Mouse (Mus musculus) forebrain, embryonic 14.5 days (tissue): ENCODE data around the gene Ccl11. TPM values are rescaled to one million over a fixed set of nuclear protein-coding genes. Genes with fewer than 3 reads are reported as not detected.

Experiments
- ATAC-seq: fragments of 200-750 bp; cut with Nextera tagmentation; 2 replicates; pipeline ENCODE4 v1.8.0; 2017; ENCODE audit warnings: mild to moderate bottlenecking, moderate library complexity
- DNase-seq: peaks from one replicate; pipeline ENCODE4 v3.0.0-alpha.2; 2015; ENCODE audit warnings: low spot score
- H3K27ac ChIP-seq: fragments of 300-500 bp; sonication (generic); 2 replicates; pipeline ENCODE4 v1.5.1; 2014; ENCODE audit warnings: low read depth, mild to moderate bottlenecking, control low read depth, low read length, moderate library complexity
- H3K27me3 ChIP-seq: fragments of 300-500 bp; sonication (generic); replicated peaks from 2 replicates; pipeline ENCODE4 v1.6.1; 2014; ENCODE audit warnings: low read length, control low read depth, mixed read lengths; ENCODE audit not compliant: control insufficient read depth, insufficient read depth
- H3K36me3 ChIP-seq: fragments of 300-500 bp; sonication (generic); 2 replicates; pipeline ENCODE4 v1.6.1; 2014; ENCODE audit warnings: low read length, control low read depth; ENCODE audit not compliant: control insufficient read depth, insufficient read depth
- H3K4me1 ChIP-seq: fragments of 300-500 bp; sonication (generic); 2 replicates; pipeline ENCODE4 v1.6.1; 2014; ENCODE audit warnings: antibody characterized with exemption, low read length, control low read depth; ENCODE audit not compliant: control insufficient read depth, insufficient read depth
- H3K4me2 ChIP-seq: fragments of 300-500 bp; sonication (generic); 2 replicates; pipeline ENCODE4 v1.6.1; 2014; ENCODE audit warnings: mild to moderate bottlenecking, control low read depth, low read length
- H3K4me3 ChIP-seq: fragments of 300-500 bp; sonication (generic); 2 replicates; pipeline ENCODE4 v1.5.1; 2014; ENCODE audit warnings: low read depth, low read length, control low read depth
- H3K9ac ChIP-seq: fragments of 300-500 bp; sonication (generic); 2 replicates; pipeline ENCODE4 v1.6.1; 2014; ENCODE audit warnings: mild to moderate bottlenecking, low read length, control low read depth, moderate library complexity
- H3K9me3 ChIP-seq: fragments of 300-500 bp; sonication (generic); replicated peaks from 2 replicates; pipeline ENCODE4 v1.6.1; 2016; ENCODE audit warnings: low read length, control low read depth, mixed read lengths; ENCODE audit not compliant: control insufficient read depth
- WGBS: fragments of 180-500 bp; shearing (Covaris S2); extraction: QIAGEN DNeasy Blood & Tissue Kit; methylation state at CpG from one replicate; pipeline ENCODE4 v1.1.7; 2014; 5-methylcytosine and 5-hydroxymethylcytosine counted together
- polyA plus RNA-seq: library from polyadenylated mRNA; unstranded; fragments of >200 nt; fragmentation: Nextera tagmentation; extraction: Ambion mirVana; gene quantifications from 2 replicates; pipeline ENCODE4 v1.2.1, GENCODE M21; 2014

The Ccl11 gene
- polyA plus RNA-seq, 1 experiment from 2014 or later, result not detected

- H3K4me3 ChIP-seq, result no peak overlapping the region
- H3K9me3 ChIP-seq, result no peaks in the 10 kb centered on the region
- no peak overlapping the region for H3K27ac ChIP-seq
- no peaks in the 10 kb centered on the region for H3K27me3 ChIP-seq
- no peak overlapping the region for H3K4me2 ChIP-seq
- H3K9ac ChIP-seq, result no peak overlapping the region
- DNase-seq, result no peak
- WGBS, result 80% methylated on average over 3 of the region's 3 CpGs
- H3K4me1 ChIP-seq, result no peaks in the 10 kb centered on the region
- ATAC-seq, result no peak
- H3K36me3 ChIP-seq, result no peaks in the 10 kb centered on the region
Observed at GRCm38 (mm10) chr11:82039132-82039660, 18.4 kb upstream of the Ccl11 start.

GRCm38 (mm10) chr11:82041671-82042080, 15.9 kb upstream of the Ccl11 start:
- H3K9ac ChIP-seq, result no peak overlapping the region
- 91% methylated on average over 4 of the region's 4 CpGs for WGBS
- no peak overlapping the region for H3K4me2 ChIP-seq
- no peak overlapping the region for H3K4me3 ChIP-seq
- no peaks in the 10 kb centered on the region for H3K9me3 ChIP-seq
- no peaks in the 10 kb centered on the region for H3K27me3 ChIP-seq
- ATAC-seq, result no peak
- H3K27ac ChIP-seq, result no peak overlapping the region
- DNase-seq, result peak; percentile 20
- H3K4me1 ChIP-seq, result no peaks in the 10 kb centered on the region
- H3K36me3 ChIP-seq, result no peaks in the 10 kb centered on the region

GRCm38 (mm10) chr11:82045471-82045870, 12.2 kb upstream of the Ccl11 start, which contains the start of gene Ccl7:
Gene Ccl7, plus strand, starts transcription at chr11:82045712.
- no peak within 1 kb of the TSS for H3K9ac ChIP-seq
- ATAC-seq (no peak), DNase-seq (peak; percentile 31)
- H3K27ac ChIP-seq, result no peak within 1 kb of the TSS
- no peaks in the 10 kb centered on the region for H3K9me3 ChIP-seq
- H3K4me3 ChIP-seq, result no peak within 1 kb of the TSS
- H3K36me3 ChIP-seq, result no peaks in the 10 kb centered on the region
- no peaks in the 10 kb centered on the region for H3K4me1 ChIP-seq
- no peak within 1 kb of the TSS for H3K4me2 ChIP-seq
- 68% methylated on average over 3 of the region's 3 CpGs for WGBS
- no peaks in the 10 kb centered on the region for H3K27me3 ChIP-seq

- H3K4me2 ChIP-seq, result no peak overlapping the region
- no peak overlapping the region for H3K4me3 ChIP-seq
- H3K4me1 ChIP-seq, result no peaks in the 10 kb centered on the region
- no peaks in the 10 kb centered on the region for H3K27me3 ChIP-seq
- DNase-seq (peak; percentile 16), ATAC-seq (no peak)
- no peak overlapping the region for H3K27ac ChIP-seq
- H3K9ac ChIP-seq, result no peak overlapping the region
- no peaks in the 10 kb centered on the region for H3K9me3 ChIP-seq
- 48% methylated on average over 6 of the region's 6 CpGs for WGBS
- H3K36me3 ChIP-seq, result no peaks in the 10 kb centered on the region
Observed at GRCm38 (mm10) chr11:82047746-82048415, 9.7 kb upstream of the Ccl11 start.

- DNase-seq, result no peak
- Histone ChIP-seq H3K36me3 (no peaks in the 10 kb centered on the region), H3K9me3 (no peaks in the 10 kb centered on the region), H3K4me2 (no peak overlapping the region), H3K4me1 (no peaks in the 10 kb centered on the region), H3K27ac (no peak overlapping the region), H3K27me3 (no peaks in the 10 kb centered on the region), H3K4me3 (no peak overlapping the region), H3K9ac (no peak overlapping the region)
- ATAC-seq, result no peak
- whole genome bisulfite sequencing, result 91% methylated on average over 7 of the region's 7 CpGs
Observed at GRCm38 (mm10) chr11:82053849-82054248, 3.8 kb upstream of the Ccl11 start.

GRCm38 (mm10) chr11:82062226-82062625, 4.6 kb downstream of the Ccl11 start:
- WGBS, result 79% methylated on average over 3 of the region's 3 CpGs
- ATAC-seq, result no peak

GRCm38 (mm10) chr11:82063454-82063853, 5.8 kb downstream of the Ccl11 start:
- Histone ChIP-seq H3K4me2 (no peak overlapping the region), H3K4me1 (no peaks in the 10 kb centered on the region), H3K27ac (no peak overlapping the region), H3K4me3 (no peak overlapping the region), H3K9me3 (no peaks in the 10 kb centered on the region), H3K36me3 (no peaks in the 10 kb centered on the region), H3K27me3 (no peaks in the 10 kb centered on the region), H3K9ac (no peak overlapping the region)
- WGBS, result 78% methylated on average over 2 of the region's 2 CpGs
- DNase-seq, result no peak
- ATAC-seq, result no peak

More at GRCm38 (mm10) chr11:82062226-82062625, 4.6 kb downstream of the Ccl11 start:
- H3K9ac ChIP-seq, result no peak overlapping the region
- H3K36me3 ChIP-seq, result no peaks in the 10 kb centered on the region
- DNase-seq, result no peak
- no peak overlapping the region for H3K4me2 ChIP-seq
- no peak overlapping the region for H3K4me3 ChIP-seq
- no peaks in the 10 kb centered on the region for H3K4me1 ChIP-seq
- H3K9me3 ChIP-seq, result no peaks in the 10 kb centered on the region
- no peak overlapping the region for H3K27ac ChIP-seq
- no peaks in the 10 kb centered on the region for H3K27me3 ChIP-seq

- H3K4me2 ChIP-seq, result no peak overlapping the region
- no peaks in the 10 kb centered on the region for H3K9me3 ChIP-seq
- ATAC-seq (no peak), DNase-seq (no peak)
- H3K36me3 ChIP-seq, result no peaks in the 10 kb centered on the region
- no peaks in the 10 kb centered on the region for H3K4me1 ChIP-seq
- no peak overlapping the region for H3K27ac ChIP-seq
- no peaks in the 10 kb centered on the region for H3K27me3 ChIP-seq
- WGBS, result 87% methylated on average over 7 of the region's 7 CpGs
- H3K9ac ChIP-seq, result no peak overlapping the region
- no peak overlapping the region for H3K4me3 ChIP-seq
Observed at GRCm38 (mm10) chr11:82066953-82067571, 9.4 kb downstream of the Ccl11 start.

GRCm38 (mm10) chr11:82071076-82071475, 13.5 kb downstream of the Ccl11 start:
- H3K4me1 ChIP-seq, result no peaks in the 10 kb centered on the region
- no peak overlapping the region for H3K4me3 ChIP-seq
- no peaks in the 10 kb centered on the region for H3K27me3 ChIP-seq
- H3K27ac ChIP-seq, result no peak overlapping the region
- DNase-seq, result no peak
- H3K9me3 ChIP-seq, result no peaks in the 10 kb centered on the region
- no peaks in the 10 kb centered on the region for H3K36me3 ChIP-seq
- no peak overlapping the region for H3K4me2 ChIP-seq
- WGBS, result 78% methylated on average over 3 of the region's 3 CpGs
- ATAC-seq, result no peak
- H3K9ac ChIP-seq, result no peak overlapping the region
